ENCODE assay signal across 9 mouse cellular contexts in the genomic region with DNA sequence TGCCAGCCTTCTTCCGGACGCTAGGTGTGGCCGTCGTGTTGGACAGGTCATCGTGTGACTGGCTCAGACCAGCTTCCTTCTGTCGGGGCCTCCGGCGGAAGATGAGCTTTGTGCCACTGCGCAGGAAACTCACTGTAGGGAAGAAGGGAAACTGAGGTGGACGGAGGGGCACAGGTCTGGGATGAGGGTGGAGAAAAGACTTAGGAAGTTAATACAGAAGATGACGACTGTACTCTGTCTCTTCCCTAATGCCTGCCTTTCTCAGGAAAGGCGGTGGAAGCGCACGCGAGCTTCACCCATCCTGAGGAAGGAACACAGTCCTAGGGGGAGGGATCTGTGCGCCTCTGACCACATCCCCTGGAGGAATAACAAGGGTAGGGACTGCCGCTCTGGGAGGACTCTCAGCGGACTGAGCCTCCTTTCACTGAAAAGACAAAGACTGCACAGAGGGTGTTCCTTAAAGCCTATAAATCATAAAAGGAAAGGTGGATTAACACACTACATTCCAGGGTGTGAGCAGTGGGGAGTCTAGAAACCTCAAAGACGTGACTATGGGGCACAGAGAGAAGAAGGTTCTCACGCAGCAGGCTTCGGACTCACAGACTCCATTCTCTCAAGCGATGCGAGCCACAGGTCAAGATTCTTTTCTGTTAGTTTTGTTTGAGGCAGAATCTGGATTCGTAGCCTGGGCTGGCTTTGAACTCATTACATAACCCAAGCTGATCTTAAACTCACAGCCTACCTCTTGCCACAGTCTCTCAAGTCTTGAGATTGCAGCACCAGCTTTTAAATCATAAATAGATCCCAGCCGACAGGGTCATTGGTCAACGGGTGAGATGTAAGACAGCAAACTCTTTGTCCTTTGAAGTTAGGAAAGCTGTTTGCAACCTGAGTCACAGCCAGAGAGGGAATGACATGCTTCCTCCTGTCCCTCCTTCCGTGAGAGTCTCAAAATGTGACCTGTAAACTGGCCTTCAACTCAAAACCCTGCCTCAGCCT. TPM values are rescaled to one million over a fixed set of nuclear protein-coding genes. Genes with fewer than 3 reads are reported as not detected.
DNase-seq lines count a peak whose midpoint lies in the region; ATAC-seq and TF ChIP-seq lines count a peak whose summit lies in the region.
"Had no signal": no experiment of that assay in that cellular context is flagged by ENCODE, and none has a peak within 500 bp of the region (broad histone marks: within the 10 kb centered on the region; RNA-seq: fewer than 3 reads in every experiment).

No protein-coding gene starts in this region.

- no peaks in the 10 kb centered on the region for H3K9me3 ChIP-seq in heart, embryonic 15.5 days (replicated peaks)
- no peaks in the 10 kb centered on the region for H3K9me3 ChIP-seq in midbrain, embryonic 14.5 days (ENCODE audit: control insufficient read depth, low read length)

- H3K4me2 ChIP-seq in heart, embryonic 15.5 days = peak overlapping the region; percentile 32
- H3K4me2 ChIP-seq in midbrain, embryonic 14.5 days (ENCODE audit: low read length) = no peak overlapping the region; the same call in 1 of the 2 replicates

- ATAC-seq in heart, embryonic 15.5 days (replicated peaks; ENCODE audit: insufficient number of reproducible peaks, insufficient read depth, low FRiP score, low read depth) = peak; percentile 54; the same call in 1 of the 2 replicates
- ATAC-seq in midbrain, embryonic 14.5 days (ENCODE audit: low FRiP score, low TSS enrichment) = no peak
- ATAC-seq in megakaryocyte-erythroid progenitor cell, adult 5-6 weeks (replicated peaks; ENCODE audit: low FRiP score, low TSS enrichment, poor library complexity, severe bottlenecking) = no peak

- peak overlapping the region; percentile 54 for H3K27ac ChIP-seq in heart, embryonic 15.5 days
- H3K27ac ChIP-seq in midbrain, embryonic 14.5 days (replicated peaks; ENCODE audit: low read depth, low read length) = no peak overlapping the region
- H3K27ac ChIP-seq in thymus, adult 2 months (ENCODE audit: control insufficient read depth, insufficient read depth, low read length) = no peak overlapping the region

- no peak overlapping the region for H3K9ac ChIP-seq in heart, embryonic 15.5 days
- no peak overlapping the region for H3K9ac ChIP-seq in midbrain, embryonic 14.5 days (replicated peaks; ENCODE audit: low read length)

- H3K4me1 ChIP-seq in heart, embryonic 15.5 days (replicated peaks) = peaks cover 11% of the 10 kb centered on the region; the same call in 1 of the 2 replicates
- no peaks in the 10 kb centered on the region for H3K4me1 ChIP-seq in midbrain, embryonic 14.5 days (ENCODE audit: control insufficient read depth, insufficient read depth, low read length)
- peaks cover 12% of the 10 kb centered on the region for H3K4me1 ChIP-seq in thymus, adult 2 months (replicated peaks; ENCODE audit: control insufficient read depth, insufficient read depth, low read length)

- no peak for TF ChIP-seq POLR2A in thymus, adult 2 months (IDR thresholded peaks at IDR 0.05; ENCODE audit: control insufficient read depth, extremely low read depth, insufficient read depth, low read length, poor library complexity)

- DNase-seq in adrenal gland, postnatal 14 days = peak; percentile 45
- no peak for DNase-seq in adrenal gland, adult 18-20 months (ENCODE audit: low spot score in 2 of 2)
- peak; percentile 45 to 67 for DNase-seq in kidney, postnatal 4 days
- DNase-seq in midbrain, embryonic 14.5 days = peak; percentile 39
- no peak for DNase-seq in thymus, adult 2 months
- no peak for DNase-seq in natural killer cell, adult 2 months (ENCODE audit: low spot score in 2 of 2)

- peaks cover 36% of the 10 kb centered on the region for H3K36me3 ChIP-seq in heart, embryonic 15.5 days
- H3K36me3 ChIP-seq in midbrain, embryonic 14.5 days (ENCODE audit: control insufficient read depth, insufficient read depth, low read length) = peaks cover 54% of the 10 kb centered on the region
- peaks cover 48% of the 10 kb centered on the region for H3K36me3 ChIP-seq in thymus, adult 2 months (ENCODE audit: control insufficient read depth, insufficient read depth, low read length)

- TF ChIP-seq CTCF in thymus, adult 2 months (IDR thresholded peaks at IDR 0.05; ENCODE audit: borderline replicate concordance, control insufficient read depth, extremely low read depth, insufficient read depth, low read length, poor library complexity) = no peak

- H3K27me3 ChIP-seq in heart, embryonic 15.5 days = no peaks in the 10 kb centered on the region
- H3K27me3 ChIP-seq in midbrain, embryonic 14.5 days (ENCODE audit: control insufficient read depth, insufficient read depth, low read length) = no peaks in the 10 kb centered on the region
- no peaks in the 10 kb centered on the region for H3K27me3 ChIP-seq in thymus, adult 2 months (ENCODE audit: control insufficient read depth, insufficient read depth, low read length)

- H3K4me3 ChIP-seq in heart, embryonic 15.5 days = no peak overlapping the region; the same call in 1 of the 2 replicates
- no peak overlapping the region for H3K4me3 ChIP-seq in midbrain, embryonic 14.5 days (replicated peaks; ENCODE audit: low read depth, low read length)
- H3K4me3 ChIP-seq in thymus, adult 2 months (ENCODE audit: control insufficient read depth, insufficient read depth, low read length) = no peak overlapping the region
- H3K4me3 ChIP-seq: erythroblast, embryonic 14.5 days had no signal

- WGBS in heart, embryonic 15.5 days = 28% methylated on average over 27 of the region's 27 CpGs
- WGBS in midbrain, embryonic 14.5 days = 7% methylated on average over 27 of the region's 27 CpGs
- WGBS in thymus, adult 2 months = 88% methylated on average over 27 of the region's 27 CpGs

RNA-seq across cellular contexts. Expression of a gene that starts 6.0 kb away (rescaled TPM):
- total RNA-seq in adrenal gland, postnatal 14 days (2021) = 20.3 and 22.1 TPM in 2 replicates
- 10 to 100 TPM; 18.3 to 22.6 TPM for total RNA-seq in adrenal gland, adult 18-20 months (2021)
- polyA plus RNA-seq in heart, embryonic 15.5 days (2015; fragmentation: Nextera tagmentation; extraction: Ambion mirVana) = 15.1 and 16.0 TPM in 2 replicates
- 15.9 and 24.7 TPM in 2 replicates for polyA plus RNA-seq in midbrain, embryonic 14.5 days (2014; fragmentation: Nextera tagmentation; extraction: Ambion mirVana)
- 25.3 and 43.7 TPM in 2 replicates for total RNA-seq in megakaryocyte-erythroid progenitor cell, adult 5-6 weeks (2014; fragmentation: Nextera tagmentation)
- 11.3 and 16.2 TPM in 2 replicates for total RNA-seq in megakaryocyte-erythroid progenitor cell, adult 5-6 weeks (2017)
- polyA plus RNA-seq in thymus, adult 2 months (2012; rRNA removed) = 71.1 and 71.9 TPM in 2 replicates

RNA-seq across cellular contexts. Expression of a gene that starts 8.7 kb away (rescaled TPM):
- 27.8 and 40.4 TPM in 2 replicates for total RNA-seq in adrenal gland, postnatal 14 days (2021)
- 10 to 100 TPM; 35.2 to 41.7 TPM for total RNA-seq in adrenal gland, adult 18-20 months (2021)
- 6.5 and 7.1 TPM in 2 replicates for polyA plus RNA-seq in heart, embryonic 15.5 days (2015; fragmentation: Nextera tagmentation; extraction: Ambion mirVana)
- 25.2 and 25.5 TPM in 2 replicates for polyA plus RNA-seq in midbrain, embryonic 14.5 days (2014; fragmentation: Nextera tagmentation; extraction: Ambion mirVana)
- total RNA-seq in megakaryocyte-erythroid progenitor cell, adult 5-6 weeks (2014; fragmentation: Nextera tagmentation) = 11.4 and 15.1 TPM in 2 replicates
- 4.0 and 6.9 TPM in 2 replicates for total RNA-seq in megakaryocyte-erythroid progenitor cell, adult 5-6 weeks (2017)
- 94.1 and 110 TPM in 2 replicates for polyA plus RNA-seq in thymus, adult 2 months (2012; rRNA removed)

RNA-seq across cellular contexts. Expression of a gene that starts 14.4 kb away (rescaled TPM):
- total RNA-seq in adrenal gland, postnatal 14 days (2021) = 27.1 and 29.5 TPM in 2 replicates
- total RNA-seq in adrenal gland, adult 18-20 months (2021) = 10 to 100 TPM; 21.7 to 30.9 TPM
- 27.8 and 31.0 TPM in 2 replicates for polyA plus RNA-seq in heart, embryonic 15.5 days (2015; fragmentation: Nextera tagmentation; extraction: Ambion mirVana)
- polyA plus RNA-seq in midbrain, embryonic 14.5 days (2014; fragmentation: Nextera tagmentation; extraction: Ambion mirVana) = 37.0 and 40.5 TPM in 2 replicates
- 31.0 and 35.5 TPM in 2 replicates for total RNA-seq in megakaryocyte-erythroid progenitor cell, adult 5-6 weeks (2014; fragmentation: Nextera tagmentation)
- total RNA-seq in megakaryocyte-erythroid progenitor cell, adult 5-6 weeks (2017) = 7.9 and 10.1 TPM in 2 replicates
- polyA plus RNA-seq in thymus, adult 2 months (2012; rRNA removed) = 47.9 and 49.5 TPM in 2 replicates

RNA-seq across cellular contexts. Expression of a gene that starts 23.0 kb away (rescaled TPM):
- 19.0 and 28.8 TPM in 2 replicates for total RNA-seq in adrenal gland, postnatal 14 days (2021)
- total RNA-seq in adrenal gland, adult 18-20 months (2021) = 10 to 100 TPM; 16.1 to 30.7 TPM
- 1.5 and 2.8 TPM in 2 replicates for polyA plus RNA-seq in heart, embryonic 15.5 days (2015; fragmentation: Nextera tagmentation; extraction: Ambion mirVana)
- 18.9 and 20.1 TPM in 2 replicates for polyA plus RNA-seq in midbrain, embryonic 14.5 days (2014; fragmentation: Nextera tagmentation; extraction: Ambion mirVana)
- total RNA-seq in megakaryocyte-erythroid progenitor cell, adult 5-6 weeks (2014; fragmentation: Nextera tagmentation) = 82.3 and 111 TPM in 2 replicates
- 13.4 TPM in 2 replicates for total RNA-seq in megakaryocyte-erythroid progenitor cell, adult 5-6 weeks (2017)
- polyA plus RNA-seq in thymus, adult 2 months (2012; rRNA removed) = 1.2 and 2.7 TPM in 2 replicates

RNA-seq across cellular contexts. Expression of a gene that starts 23.1 kb away (rescaled TPM):
- 76.0 and 90.3 TPM in 2 replicates for total RNA-seq in adrenal gland, postnatal 14 days (2021)
- 10 to 100 TPM; 26.8 to 34.4 TPM for total RNA-seq in adrenal gland, adult 18-20 months (2021)
- polyA plus RNA-seq in heart, embryonic 15.5 days (2015; fragmentation: Nextera tagmentation; extraction: Ambion mirVana) = 167 and 187 TPM in 2 replicates
- 98.1 and 128 TPM in 2 replicates for polyA plus RNA-seq in midbrain, embryonic 14.5 days (2014; fragmentation: Nextera tagmentation; extraction: Ambion mirVana)
- total RNA-seq in megakaryocyte-erythroid progenitor cell, adult 5-6 weeks (2014; fragmentation: Nextera tagmentation) = 89.4 and 90.9 TPM in 2 replicates
- 133 and 205 TPM in 2 replicates for total RNA-seq in megakaryocyte-erythroid progenitor cell, adult 5-6 weeks (2017)
- polyA plus RNA-seq in thymus, adult 2 months (2012; rRNA removed) = 891 and 1,033 TPM in 2 replicates

Comparison
In these comparisons a context has a peak if more than half of its experiments do, and no peak if none do; other contexts are left out.
1. DNase-seq: peak in adrenal gland, postnatal 14 days (single experiment), kidney, postnatal 4 days (2 of 2) and midbrain, embryonic 14.5 days (single experiment); none in adrenal gland, adult 18-20 months (0 of 2), thymus, adult 2 months (single experiment) and natural killer cell, adult 2 months (0 of 2).